Mouse (Mus musculus) kidney, postnatal 0 days (tissue): ENCODE data around the gene Gm27029. TPM values are rescaled to one million over a fixed set of nuclear protein-coding genes. Genes with fewer than 3 reads are reported as not detected.

Experiments used
- ATAC-seq: fragments of 200-750 bp; cut with Nextera tagmentation; replicated peaks from 2 replicates; pipeline ENCODE4 v1.8.0; 2017; ENCODE audit warnings: low read depth, moderate number of reproducible peaks, moderate TSS enrichment, moderate library complexity; ENCODE audit not compliant: low FRiP score
- DNase-seq: peaks from one replicate; pipeline ENCODE4 v3.0.0-alpha.2; 2016; ENCODE audit warnings: low spot score
- H3K27ac ChIP-seq: fragments of 300-500 bp; sonication (generic); 2 replicates; pipeline ENCODE4 v1.5.1; 2014; ENCODE audit warnings: mild to moderate bottlenecking
- H3K27me3 ChIP-seq: fragments of 300-500 bp; sonication (generic); 2 replicates; pipeline ENCODE4 v1.6.1; 2014; ENCODE audit warnings: low read length, mixed read lengths; ENCODE audit not compliant: insufficient read depth
- H3K36me3 ChIP-seq: fragments of 300-500 bp; sonication (generic); 2 replicates; pipeline ENCODE4 v1.6.1; 2014; ENCODE audit warnings: low read length, mixed read lengths; ENCODE audit not compliant: insufficient read depth
- H3K4me1 ChIP-seq: fragments of 300-500 bp; sonication (generic); replicated peaks from 2 replicates; pipeline ENCODE4 v1.6.1; 2014; ENCODE audit warnings: antibody characterized with exemption, low read length, mixed read lengths; ENCODE audit not compliant: insufficient read depth
- H3K4me2 ChIP-seq: fragments of 300-500 bp; sonication (generic); 2 replicates; pipeline ENCODE4 v1.6.1; 2014; ENCODE audit warnings: mild to moderate bottlenecking, low read length, moderate library complexity, mixed read lengths
- H3K4me3 ChIP-seq: fragments of 300-500 bp; sonication (generic); replicated peaks from 2 replicates; pipeline ENCODE4 v1.5.1; 2014; ENCODE audit warnings: low read depth, low read length
- H3K9ac ChIP-seq: fragments of 300-500 bp; sonication (generic); 2 replicates; pipeline ENCODE4 v1.6.1; 2014; ENCODE audit warnings: low read depth, low read length
- H3K9me3 ChIP-seq: fragments of 300-500 bp; sonication (generic); replicated peaks from 2 replicates; pipeline ENCODE4 v1.6.1; 2016; ENCODE audit warnings: low read length, inconsistent platforms, mixed read lengths
- CTCF ChIP-seq: IDR thresholded peaks from 2 replicates; pipeline ENCODE4 v1.5.1; 2016; ENCODE audit warnings: antibody characterized with exemption, low read depth, mild to moderate bottlenecking, moderate library complexity
- WGBS: fragments of 180-500 bp; shearing (Covaris S2); extraction: QIAGEN DNeasy Blood & Tissue Kit; methylation state at CpG from one replicate; pipeline ENCODE4 v1.1.7; 2014; 5-methylcytosine and 5-hydroxymethylcytosine counted together
- microRNA-seq: library from miRNA; unstranded; fragments of <30 nt; microRNA quantifications from one replicate; pipeline ENCODE4, GENCODE M21; 2016
- polyA plus RNA-seq: library from polyadenylated mRNA; unstranded; fragments of >200 nt; fragmentation: Nextera tagmentation; extraction: Ambion mirVana; gene quantifications from 2 replicates; pipeline ENCODE4 v1.2.1, GENCODE M21; 2015

The Gm27029 gene
- polyA plus RNA-seq, 1 experiment from 2014 or later = 4.0 TPM

DNA sequence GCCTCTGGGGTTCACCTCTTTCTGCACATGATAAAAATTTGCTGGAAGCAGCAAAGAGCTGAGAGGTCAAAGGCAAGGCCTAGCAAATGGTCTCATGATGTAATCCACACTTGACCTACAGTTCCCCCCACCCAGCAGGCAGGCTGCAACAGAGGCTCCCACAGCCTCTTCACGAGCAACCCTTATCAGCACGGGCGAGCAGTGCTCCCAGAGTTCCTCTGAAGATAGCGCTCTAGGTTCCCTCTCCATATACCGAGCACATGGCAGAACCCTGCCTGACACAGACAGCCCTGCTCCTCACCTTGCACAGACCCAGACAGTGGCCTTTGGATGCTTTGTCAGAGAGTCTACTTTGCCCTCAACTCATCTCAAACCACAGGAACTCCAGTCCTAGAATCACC, 60.1 kb downstream of the Gm27029 start:
- no peak for TF ChIP-seq CTCF
- DNase-seq = no peak
- Histone ChIP-seq H3K36me3 (no peaks in the 10 kb centered on the region), H3K9ac (no peak overlapping the region), H3K4me2 (no peak overlapping the region), H3K27ac (peak overlapping the region; percentile 66), H3K4me1 (0 out of 2 replicates have a peak, but pooled peaks cover 18% of the 10 kb centered on the region), H3K4me3 (no peak overlapping the region), H3K9me3 (no peaks in the 10 kb centered on the region), H3K27me3 (no peaks in the 10 kb centered on the region)
- ATAC-seq = peak; percentile 58
- WGBS = 86% methylated on average over 5 of the region's 5 CpGs

DNA sequence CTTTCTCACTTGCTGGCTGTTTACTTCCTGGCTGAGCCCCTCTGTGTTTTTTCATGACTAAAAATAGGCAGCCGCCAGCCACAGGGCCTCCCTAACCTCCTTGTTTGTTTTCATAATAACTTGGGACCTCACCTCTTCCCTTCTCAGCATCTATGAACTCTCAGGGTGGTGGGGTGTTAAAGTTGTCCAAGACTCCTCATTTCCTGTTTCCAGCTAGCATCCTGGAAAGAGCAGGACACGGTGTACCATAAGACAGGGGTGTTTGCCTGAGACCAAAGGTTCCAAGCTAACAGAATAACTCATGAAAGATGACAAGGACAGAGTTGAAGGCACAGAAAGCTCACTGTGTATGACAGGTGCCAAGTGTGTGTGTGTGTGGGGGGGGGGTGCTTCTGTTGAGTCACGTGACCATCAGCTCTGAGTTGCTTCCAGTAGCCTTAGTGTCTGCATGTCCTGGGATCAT, 63.9 kb downstream of the Gm27029 start:
- Histone ChIP-seq H3K27ac (peak overlapping the region; percentile 84), H3K9ac (no peak overlapping the region), H3K4me2 (no peak overlapping the region), H3K4me1 (0 out of 2 replicates have a peak, but pooled peaks cover 18% of the 10 kb centered on the region), H3K9me3 (no peaks in the 10 kb centered on the region), H3K36me3 (no peaks in the 10 kb centered on the region), H3K4me3 (no peak overlapping the region), H3K27me3 (no peaks in the 10 kb centered on the region)
- DNase-seq = peak; percentile 72
- peak; percentile 12; the same call in 1 of the 2 replicates for ATAC-seq
- WGBS = 33% methylated on average over 3 of the region's 3 CpGs
- TF ChIP-seq CTCF = no peak

DNA sequence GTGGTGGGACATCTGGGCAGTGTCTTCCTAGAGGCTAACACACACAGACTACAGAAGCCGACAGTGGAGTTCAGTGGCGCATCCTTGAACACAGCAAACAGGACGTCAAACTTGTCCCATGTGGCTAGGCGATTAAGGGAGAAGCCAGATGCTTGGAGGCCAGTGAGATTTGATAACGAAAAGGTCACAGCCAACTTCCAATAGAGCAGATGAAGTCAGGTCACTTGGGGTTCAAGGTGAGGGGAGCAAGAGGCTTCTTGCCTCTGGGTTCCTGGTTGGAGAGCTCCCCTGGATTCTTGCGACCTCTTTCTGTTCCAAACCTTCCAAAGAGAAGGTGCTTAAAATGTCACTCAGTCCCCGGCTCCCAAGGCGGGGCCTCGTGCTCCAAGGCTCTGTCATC, 64.8 kb downstream of the Gm27029 start:
- WGBS = 54% methylated on average over 9 of the region's 9 CpGs
- TF ChIP-seq CTCF = no peak

DNA sequence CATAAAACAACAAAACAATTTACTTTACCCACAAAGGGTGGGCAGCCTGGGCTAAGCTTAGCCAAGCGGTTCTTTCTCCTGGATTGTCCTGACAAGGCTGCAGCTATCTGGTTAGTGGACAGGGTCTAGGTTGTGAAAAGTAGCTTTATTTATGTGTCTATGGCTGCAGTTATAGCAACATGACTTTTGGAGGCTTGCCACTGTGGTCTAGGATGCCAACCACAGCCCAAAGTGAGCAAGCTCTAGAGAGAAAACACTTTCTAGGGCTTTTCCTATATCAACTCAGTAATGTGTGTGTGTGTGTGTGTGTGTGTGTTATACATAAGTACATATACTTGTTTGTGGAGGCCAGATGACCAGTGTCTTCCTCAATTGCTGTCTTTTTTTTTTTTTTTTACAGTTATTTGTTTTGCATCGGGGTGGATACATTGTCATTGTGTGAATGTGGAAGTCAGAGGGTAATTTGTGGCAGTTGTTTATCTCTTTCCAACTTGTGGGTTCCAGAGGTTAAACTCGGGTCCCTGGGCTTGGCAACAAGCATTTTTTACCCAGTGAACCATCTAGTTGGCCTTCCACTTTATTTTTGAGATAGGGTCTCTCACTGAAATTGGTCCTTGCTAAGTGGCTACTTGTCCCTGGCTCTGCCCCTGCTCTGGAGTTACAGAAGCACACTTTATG, 67.0 kb downstream of the Gm27029 start:
- no peaks in the 10 kb centered on the region for H3K9me3 ChIP-seq
- H3K36me3 ChIP-seq = no peaks in the 10 kb centered on the region
- WGBS = 70% methylated on average over 3 of the region's 3 CpGs
- DNase-seq = no peak
- H3K4me2 ChIP-seq = no peak overlapping the region
- H3K9ac ChIP-seq = no peak overlapping the region
- TF ChIP-seq CTCF = no peak
- no peaks in the 10 kb centered on the region for H3K27me3 ChIP-seq
- no peak for ATAC-seq
- no peak overlapping the region for H3K4me3 ChIP-seq
- H3K27ac ChIP-seq = no peak overlapping the region
- H3K4me1 ChIP-seq = 0 out of 2 replicates have a peak, but pooled peaks cover 13% of the 10 kb centered on the region

More for the DNA sequence above, 64.8 kb downstream of the Gm27029 start:
- no peak for ATAC-seq
- Histone ChIP-seq H3K4me2 (no peak overlapping the region), H3K27me3 (no peaks in the 10 kb centered on the region), H3K4me1 (0 out of 2 replicates have a peak, but pooled peaks cover 18% of the 10 kb centered on the region), H3K9me3 (no peaks in the 10 kb centered on the region), H3K27ac (peak overlapping the region; percentile 84), H3K9ac (no peak overlapping the region), H3K36me3 (no peaks in the 10 kb centered on the region), H3K4me3 (no peak overlapping the region)
- no peak for DNase-seq

Small RNA genes lying within 50 kb of the gene (microRNA-seq; reads per million reads assigned to microRNA genes)
- gene Mir6929 = not detected

Other genes with a start within 250 kb of the Gm27029 start
- gene Ccr10, start 249.4 kb downstream of the Gm27029 start, polyA plus RNA-seq = 0.36 and 0.45 TPM in 2 replicates
- 18.6 and 20.3 TPM in 2 replicates for gene Ezh1, start 198.3 kb downstream of the Gm27029 start, polyA plus RNA-seq
- 242 and 247 TPM in 2 replicates for gene Ramp2, start 178.8 kb downstream of the Gm27029 start, polyA plus RNA-seq
- gene Vps25, start 171.1 kb downstream of the Gm27029 start, polyA plus RNA-seq = 179 and 180 TPM in 2 replicates
- gene Wnk4, start 164.2 kb downstream of the Gm27029 start, polyA plus RNA-seq = 47.0 and 48.8 TPM in 2 replicates
- gene Cntd1, start 145.8 kb downstream of the Gm27029 start, polyA plus RNA-seq = 1.5 and 2.0 TPM in 2 replicates
- 209 and 211 TPM in 2 replicates for gene Coa3, start 145.7 kb downstream of the Gm27029 start, polyA plus RNA-seq
- 156 and 165 TPM in 2 replicates for gene Becn1, start 122.5 kb downstream of the Gm27029 start, polyA plus RNA-seq
- gene Psme3, start 108.6 kb downstream of the Gm27029 start, polyA plus RNA-seq = 102 and 104 TPM in 2 replicates
- 0.37 and 0.58 TPM in 2 replicates for gene Aoc2, start 99.7 kb downstream of the Gm27029 start, polyA plus RNA-seq
- 1.8 and 2.0 TPM in 2 replicates for gene Aoc3, start 94.2 kb downstream of the Gm27029 start, polyA plus RNA-seq
- gene G6pc, start 57.2 kb downstream of the Gm27029 start, polyA plus RNA-seq = 23.2 and 37.0 TPM in 2 replicates
- 58.4 and 66.0 TPM in 2 replicates for gene Aarsd1, start 7.2 kb downstream of the Gm27029 start, polyA plus RNA-seq
- 17.9 and 19.6 TPM in 2 replicates for gene Rundc1, start 289 bp upstream of the Gm27029 start, polyA plus RNA-seq
- gene Ptges3l, start 537 bp upstream of the Gm27029 start, polyA plus RNA-seq = 8.7 and 11.5 TPM in 2 replicates
- gene Rpl27, start 17.5 kb upstream of the Gm27029 start, polyA plus RNA-seq = 396 and 448 TPM in 2 replicates
- gene Ifi35, start 23.6 kb upstream of the Gm27029 start, polyA plus RNA-seq = 30.0 and 30.8 TPM in 2 replicates
- 10.3 and 11.1 TPM in 2 replicates for gene Rnd2, start 40.2 kb upstream of the Gm27029 start, polyA plus RNA-seq
- gene Vat1, start 41.4 kb upstream of the Gm27029 start, polyA plus RNA-seq = 37.7 and 38.6 TPM in 2 replicates
- gene Brca1, start 127.2 kb upstream of the Gm27029 start, polyA plus RNA-seq = 4.2 and 6.3 TPM in 2 replicates
- 62.6 and 63.3 TPM in 2 replicates for gene Nbr1, start 127.4 kb upstream of the Gm27029 start, polyA plus RNA-seq
- gene Tmem106a, start 157.4 kb upstream of the Gm27029 start, polyA plus RNA-seq = 19.4 and 20.9 TPM in 2 replicates
- gene Gm11634, start 174.5 kb upstream of the Gm27029 start, polyA plus RNA-seq = 0.37 TPM in 1 of 2 replicates, not detected in the other
- gene Rdm1, start 202.4 kb upstream of the Gm27029 start, polyA plus RNA-seq = 30.9 and 37.6 TPM in 2 replicates
- 7.0 and 7.9 TPM in 2 replicates for gene Arl4d, start 240.7 kb upstream of the Gm27029 start, polyA plus RNA-seq